Mouse (Mus musculus): ENCODE measurements at regions not wholly inside any gene's neighbourhood (a gene's known extent, or its start where the extent isn't known, plus 50 kb on each side); places are given as distances from the start of the nearest gene placed in this dataset.

DNA sequence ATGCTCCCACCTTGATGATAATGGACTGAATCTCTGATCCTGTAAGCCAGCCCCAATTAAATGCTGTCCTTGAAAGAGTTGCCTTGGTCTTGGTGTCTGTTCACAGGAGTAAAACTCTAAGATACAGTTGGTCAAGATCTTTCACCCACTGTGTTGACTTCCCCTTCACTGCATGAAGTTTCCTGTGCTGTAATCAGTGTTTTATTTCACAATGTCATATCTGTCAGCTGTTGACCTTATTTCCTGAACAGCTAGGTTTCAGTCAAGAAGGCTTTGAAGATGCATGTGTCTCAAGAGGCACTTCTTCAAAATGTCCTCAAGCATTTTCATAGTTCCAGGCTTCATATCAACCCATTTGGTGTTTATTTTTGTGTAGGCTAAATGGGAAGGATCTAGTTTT lies 597.3 kb upstream of the Fam92a start:
- no peak for DNase-seq (ENCODE audit: low spot score in 2 of 2)

DNA sequence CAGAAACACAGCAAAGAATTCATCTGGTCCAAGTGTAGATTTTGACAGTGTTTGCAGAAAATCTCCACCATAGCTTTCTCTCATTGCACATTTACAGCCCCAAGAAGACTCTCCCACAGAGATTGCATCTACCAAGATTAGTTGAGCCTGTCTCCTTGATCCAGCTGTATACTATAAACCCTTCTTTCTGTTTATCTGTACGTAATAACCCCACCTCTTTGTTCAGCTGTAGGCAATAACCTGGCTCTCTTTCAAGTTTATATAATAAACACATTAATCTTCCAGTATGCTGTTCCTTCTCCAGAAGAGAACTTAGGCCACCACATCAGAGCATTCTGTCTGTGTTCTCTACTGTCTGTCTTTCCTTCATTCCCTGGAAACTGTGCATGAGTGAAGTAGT lies 594.9 kb upstream of the Fam92a start:
- no peak for DNase-seq (ENCODE audit: low spot score in 2 of 2)

GRCm38 (mm10) chr4:12750817-12751216 lies 579.0 kb upstream of the Fam92a start:
- no peak for DNase-seq (ENCODE audit: low spot score in 2 of 2)

- no peak for DNase-seq (ENCODE audit: low spot score in 2 of 2)
Observed at GRCm38 (mm10) chr4:12749874-12750273, 578.1 kb upstream of the Fam92a start.

DNA sequence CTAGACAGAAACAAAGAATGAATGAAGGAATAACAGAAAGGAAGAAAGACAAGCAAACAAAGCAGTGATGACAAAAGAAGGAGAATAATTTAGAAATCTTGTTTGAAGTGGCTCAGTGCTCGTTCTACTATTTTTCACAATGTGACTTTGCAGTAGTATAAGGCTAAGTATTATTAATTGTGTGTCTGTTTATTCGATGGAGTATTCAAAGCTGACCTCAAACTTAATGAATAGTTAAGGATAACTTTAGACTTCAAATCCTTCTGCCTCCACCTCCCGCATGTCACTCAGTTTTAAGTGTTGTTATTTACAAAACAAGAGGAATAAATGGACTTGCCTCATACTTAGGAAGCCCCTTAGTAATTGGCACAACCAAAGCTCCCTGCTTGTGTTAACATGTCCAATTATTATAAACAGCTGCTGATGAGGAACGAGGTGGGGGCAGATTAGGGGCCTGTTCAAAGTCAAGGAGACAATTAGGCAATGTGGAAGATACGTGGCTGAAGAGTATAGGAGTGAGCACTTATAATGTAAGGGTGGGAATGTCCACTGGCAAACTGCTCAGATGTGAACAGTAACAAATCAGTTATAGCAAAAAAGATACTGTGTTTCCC lies 572.0 kb upstream of the Fam92a start:
- no peak for DNase-seq (ENCODE audit: low spot score in 2 of 2)

DNA sequence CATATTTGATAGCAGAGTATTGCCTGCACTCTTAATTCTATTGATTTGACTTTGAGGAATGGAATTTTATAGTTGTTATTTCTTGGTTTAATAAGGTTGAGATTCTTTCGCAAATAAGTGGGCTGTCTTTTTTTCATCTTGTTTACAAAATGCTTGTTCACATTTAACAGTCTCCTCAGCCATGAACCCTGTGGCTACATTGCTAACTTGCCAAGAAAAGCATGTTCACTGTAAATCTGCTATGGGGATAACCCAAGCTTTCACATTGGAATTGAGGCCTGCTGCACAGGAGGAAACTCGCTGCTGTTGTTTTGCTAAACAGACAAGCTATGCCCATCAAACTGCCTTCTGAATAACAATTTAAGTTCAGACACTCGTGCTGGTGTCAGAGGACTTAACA lies 564.6 kb upstream of the Fam92a start:
- no peak for DNase-seq (ENCODE audit: low spot score in 2 of 2)

GRCm38 (mm10) chr4:12700189-12700588 lies 528.4 kb upstream of the Fam92a start:
- DNase-seq (ENCODE audit: low spot score in 2 of 2) = no peak

- DNase-seq (ENCODE audit: low spot score in 2 of 2) = no peak
Observed at GRCm38 (mm10) chr4:12677814-12678213, 506.0 kb upstream of the Fam92a start.

- no peak for DNase-seq (ENCODE audit: low spot score in 2 of 2)
Observed at GRCm38 (mm10) chr4:12671399-12671798, 499.6 kb upstream of the Fam92a start.

- no peak for DNase-seq (ENCODE audit: low spot score in 2 of 2)
Observed at GRCm38 (mm10) chr4:12663176-12663575, 491.4 kb upstream of the Fam92a start.

- no peak for DNase-seq (ENCODE audit: low spot score in 2 of 2)
Observed at GRCm38 (mm10) chr4:12662683-12663082, 490.9 kb upstream of the Fam92a start.

DNA sequence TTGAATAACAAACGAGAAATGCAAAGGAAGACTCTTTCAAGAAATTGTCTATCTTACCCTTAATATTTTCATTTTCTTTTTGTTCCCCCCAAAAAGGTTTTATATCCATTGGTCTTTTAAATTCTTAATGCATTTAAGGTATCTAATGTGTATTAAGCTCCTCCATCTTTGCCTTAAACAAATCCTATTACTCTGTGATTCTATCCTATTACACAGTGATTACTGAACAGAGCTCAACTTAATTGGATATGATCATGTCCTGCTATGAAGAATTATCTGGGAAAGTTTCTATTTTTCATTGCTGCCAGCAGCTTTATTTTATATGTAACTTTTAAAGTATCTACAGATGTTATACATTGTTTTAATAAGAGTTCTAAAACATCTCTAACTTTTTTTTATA lies 487.3 kb upstream of the Fam92a start:
- DNase-seq (ENCODE audit: low spot score in 2 of 2) = no peak

DNA sequence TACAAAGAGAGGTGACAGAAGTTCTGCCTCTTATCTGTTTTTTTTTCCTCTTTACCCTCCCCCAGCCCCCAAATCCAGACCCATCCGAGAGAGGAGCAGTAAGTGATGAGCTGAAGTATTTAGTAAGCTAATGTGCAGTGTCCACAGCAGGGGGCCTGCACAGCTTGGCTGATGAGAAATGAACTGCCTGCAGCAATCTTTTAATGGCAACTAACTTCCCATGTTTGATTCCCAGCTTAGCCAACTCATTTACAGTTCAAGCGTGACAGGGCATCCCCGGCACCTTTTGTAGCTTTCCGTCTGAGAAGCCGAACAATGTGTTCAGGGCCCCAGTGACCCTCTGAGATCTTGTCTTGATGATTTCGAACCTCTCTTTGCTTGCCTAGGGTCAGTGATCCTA lies 486.8 kb upstream of the Fam92a start:
- DNase-seq (ENCODE audit: low spot score in 2 of 2) = no peak

DNA sequence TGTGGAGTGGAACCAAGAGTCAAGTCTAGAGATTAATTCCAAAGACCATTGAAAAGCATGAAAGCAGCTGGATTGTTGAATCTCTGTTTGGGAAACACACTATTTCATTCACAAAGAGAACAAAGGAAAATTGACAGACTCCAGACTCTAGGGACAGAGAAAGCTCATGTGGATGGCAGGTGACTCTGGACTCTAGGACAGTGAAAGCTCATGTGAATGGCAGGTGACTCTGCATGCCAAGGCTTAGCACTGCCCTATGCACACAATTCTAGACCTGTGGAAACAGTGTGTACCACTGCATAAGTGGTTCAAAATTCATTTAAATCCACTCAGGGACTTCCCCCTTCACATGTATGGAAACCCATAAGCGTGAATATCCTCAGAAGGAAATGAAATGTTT lies 486.0 kb upstream of the Fam92a start:
- no peak for DNase-seq (ENCODE audit: low spot score in 2 of 2)

GRCm38 (mm10) chr4:12656924-12657603 lies 485.2 kb upstream of the Fam92a start:
- DNase-seq (ENCODE audit: low spot score in 2 of 2) = peak in 1 of 2 experiments; percentile 34

DNA sequence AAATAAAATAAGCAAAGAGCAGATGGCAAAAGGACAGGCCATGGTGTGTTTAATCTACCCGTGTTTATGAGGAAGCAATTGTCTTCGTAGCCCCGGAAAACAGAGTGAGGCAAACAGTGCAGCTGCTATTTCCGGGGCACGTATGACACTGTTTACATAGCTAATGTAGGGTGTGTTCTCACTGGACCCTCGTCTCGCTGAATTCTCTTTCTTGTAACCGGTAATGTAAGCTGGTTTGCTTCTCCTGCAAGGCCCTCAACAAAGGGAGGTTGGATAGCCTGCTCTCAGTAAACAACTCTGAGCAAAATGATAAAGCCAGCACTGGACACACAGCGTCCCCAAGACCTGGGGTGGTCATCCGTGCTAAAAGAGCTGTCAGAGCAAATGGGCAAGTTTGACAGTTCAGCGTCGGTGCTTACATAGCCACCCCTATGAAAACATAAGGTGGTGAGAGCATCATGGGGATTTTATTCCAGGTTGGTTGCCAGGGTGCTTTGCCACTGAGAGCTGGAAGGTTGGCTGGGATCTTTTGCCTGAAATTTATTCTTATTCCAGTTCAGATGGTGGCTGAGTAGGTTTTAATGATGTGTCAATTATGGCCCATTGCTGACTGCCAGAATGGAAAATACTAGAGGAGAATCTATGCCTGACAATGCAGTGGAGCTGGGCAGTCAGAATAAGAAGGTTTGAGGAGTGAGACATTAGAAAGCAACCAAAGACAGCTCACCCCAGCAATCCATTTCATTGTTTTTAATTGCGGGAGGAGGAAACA lies 483.8 kb upstream of the Fam92a start:
- DNase-seq (ENCODE audit: low spot score in 2 of 2) = no peak

- DNase-seq (ENCODE audit: low spot score in 2 of 2) = no peak
Observed at GRCm38 (mm10) chr4:12654568-12655456, 483.0 kb upstream of the Fam92a start.

- no peak for DNase-seq (ENCODE audit: low spot score in 2 of 2)
Observed at GRCm38 (mm10) chr4:12647732-12648131, 475.9 kb upstream of the Fam92a start.

- DNase-seq (ENCODE audit: low spot score in 2 of 2) = no peak
Observed at GRCm38 (mm10) chr4:12642525-12642928, 470.7 kb upstream of the Fam92a start.

- no peak for DNase-seq (ENCODE audit: low spot score in 2 of 2)
Observed at GRCm38 (mm10) chr4:12629375-12629821, 457.6 kb upstream of the Fam92a start.

DNA sequence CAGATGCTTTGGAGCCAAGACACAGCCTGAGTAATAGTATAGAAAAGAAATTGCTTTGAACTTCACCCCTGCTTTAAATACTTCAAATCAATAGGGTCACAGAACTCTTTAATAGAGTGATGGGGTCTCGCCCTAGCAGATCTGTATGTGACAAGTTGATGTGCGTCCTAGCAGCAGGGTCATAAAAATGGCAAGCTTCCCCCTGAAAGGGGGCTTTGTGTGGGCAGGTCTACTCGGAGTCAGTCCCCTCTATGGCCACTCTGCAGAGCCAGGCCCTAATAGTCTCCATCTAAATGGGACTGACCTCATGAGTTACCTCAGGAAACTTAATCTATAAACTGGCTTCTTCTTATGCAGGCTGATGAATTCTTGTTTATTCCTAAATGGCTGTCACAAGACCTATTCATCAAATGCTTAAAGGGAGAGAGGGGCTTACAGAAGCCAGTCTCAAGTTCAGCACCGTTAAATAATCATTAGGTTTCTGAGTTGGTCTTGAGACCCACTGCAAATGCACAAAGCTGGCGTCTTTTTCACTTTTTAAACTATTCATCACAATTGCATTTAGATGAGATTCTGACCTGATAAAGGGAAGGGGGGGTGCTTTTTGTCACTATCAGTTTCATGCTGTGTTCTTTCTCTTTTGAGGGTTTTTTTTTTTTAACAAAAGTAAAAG lies 457.0 kb upstream of the Fam92a start:
- DNase-seq (ENCODE audit: low spot score in 2 of 2) = no peak

All from left cerebral cortex, adult 9 months (tissue).